Mouse (Mus musculus): ENCODE measurements around the gene Wdr83.
"Not testable (repeated sequence)": the region's sequence is repeated elsewhere in the genome, so short reads cannot be mapped to it uniquely, and the experiment has no call there.

Wdr83 gene

DNA sequence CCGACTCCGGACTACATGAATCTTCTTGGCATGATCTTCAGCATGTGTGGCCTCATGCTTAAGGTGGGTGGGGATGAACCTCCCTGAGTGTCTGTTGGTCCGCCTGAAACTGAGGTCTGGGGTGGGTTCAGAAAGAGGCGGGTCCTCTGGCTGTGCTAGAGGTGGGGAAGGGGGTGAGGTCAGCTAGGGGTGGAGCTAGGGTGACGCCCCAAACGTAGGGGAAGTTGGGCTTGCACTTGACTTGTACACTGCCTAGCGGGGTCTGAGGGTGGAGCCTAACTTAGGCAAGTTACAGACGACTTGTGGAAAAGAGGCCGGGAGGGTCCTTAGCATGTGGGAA lies at the start of gene Wdr83:
Wdr83 (minus strand) TSS at position 91 of the 340 bp plus-strand sequence.
- no peak for DNase-seq (ENCODE audit: low spot score in 2 of 2)

DNA sequence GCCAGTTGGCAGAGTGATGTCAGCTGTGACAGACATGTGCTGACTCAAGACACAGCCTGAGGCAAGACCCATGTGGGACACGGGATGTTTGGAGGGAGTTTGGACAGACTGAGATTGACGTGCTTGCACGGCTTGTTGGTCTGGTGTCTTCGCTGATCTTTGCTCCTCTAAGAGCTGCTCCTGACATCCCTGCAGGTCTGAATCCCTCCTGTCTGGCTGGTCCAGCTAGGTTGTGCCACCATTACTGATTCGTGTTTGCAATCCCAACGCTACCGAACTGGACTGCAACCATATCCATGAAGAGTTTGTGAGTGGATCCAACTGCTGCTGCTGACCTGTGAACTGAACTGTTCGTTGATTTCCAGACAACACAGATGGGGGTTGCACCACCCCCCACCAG lies 42.6 kb upstream of the Wdr83 start:
- no peak for DNase-seq (ENCODE audit: low spot score in 2 of 2)

DNA sequence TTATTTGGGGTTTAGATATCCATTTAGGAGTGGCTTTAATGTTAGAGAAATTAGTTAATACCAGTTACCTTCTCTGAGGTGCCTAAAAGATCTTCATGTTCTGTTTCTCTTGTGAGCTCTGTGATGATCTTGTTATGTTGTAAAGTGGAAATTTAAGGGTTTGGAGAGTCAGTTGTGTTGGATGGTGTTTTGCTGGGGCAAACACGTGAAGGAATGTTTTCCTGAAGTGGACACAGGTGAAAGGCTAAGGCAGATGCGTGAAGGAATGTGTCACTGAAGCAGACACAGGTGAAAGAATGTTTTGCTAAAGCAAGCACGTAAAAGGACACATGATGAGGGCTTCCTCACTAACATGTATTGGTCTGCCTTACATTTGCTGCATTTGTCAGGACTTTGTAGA lies 41.9 kb upstream of the Wdr83 start, which contains the start of gene Zfp791:
Zfp791 (minus strand) TSS at position 101 of the 400 bp plus-strand sequence.
- no peak for DNase-seq (ENCODE audit: low spot score in 2 of 2)

DNA sequence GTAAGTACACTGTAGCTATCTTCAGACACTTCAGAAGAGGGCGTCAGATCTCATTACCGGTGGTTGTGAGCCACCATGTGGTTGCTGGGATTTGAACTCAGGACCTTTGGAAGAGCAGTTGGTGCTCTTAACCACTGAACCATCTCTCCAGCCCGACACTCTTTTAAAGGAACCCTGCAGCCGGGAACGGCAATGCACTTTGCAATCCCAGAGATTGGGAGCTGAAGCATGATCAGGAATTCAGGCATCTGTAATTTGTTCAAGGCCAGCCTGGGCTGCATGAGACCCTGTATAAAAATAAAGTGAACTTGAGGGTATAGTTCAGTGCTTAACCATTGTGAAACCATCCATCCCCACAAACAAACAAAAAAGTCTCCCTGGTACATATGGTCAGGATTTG lies 39.1 kb upstream of the Wdr83 start:
- not testable (repeated sequence) for DNase-seq (ENCODE audit: low spot score in 2 of 2)

DNA sequence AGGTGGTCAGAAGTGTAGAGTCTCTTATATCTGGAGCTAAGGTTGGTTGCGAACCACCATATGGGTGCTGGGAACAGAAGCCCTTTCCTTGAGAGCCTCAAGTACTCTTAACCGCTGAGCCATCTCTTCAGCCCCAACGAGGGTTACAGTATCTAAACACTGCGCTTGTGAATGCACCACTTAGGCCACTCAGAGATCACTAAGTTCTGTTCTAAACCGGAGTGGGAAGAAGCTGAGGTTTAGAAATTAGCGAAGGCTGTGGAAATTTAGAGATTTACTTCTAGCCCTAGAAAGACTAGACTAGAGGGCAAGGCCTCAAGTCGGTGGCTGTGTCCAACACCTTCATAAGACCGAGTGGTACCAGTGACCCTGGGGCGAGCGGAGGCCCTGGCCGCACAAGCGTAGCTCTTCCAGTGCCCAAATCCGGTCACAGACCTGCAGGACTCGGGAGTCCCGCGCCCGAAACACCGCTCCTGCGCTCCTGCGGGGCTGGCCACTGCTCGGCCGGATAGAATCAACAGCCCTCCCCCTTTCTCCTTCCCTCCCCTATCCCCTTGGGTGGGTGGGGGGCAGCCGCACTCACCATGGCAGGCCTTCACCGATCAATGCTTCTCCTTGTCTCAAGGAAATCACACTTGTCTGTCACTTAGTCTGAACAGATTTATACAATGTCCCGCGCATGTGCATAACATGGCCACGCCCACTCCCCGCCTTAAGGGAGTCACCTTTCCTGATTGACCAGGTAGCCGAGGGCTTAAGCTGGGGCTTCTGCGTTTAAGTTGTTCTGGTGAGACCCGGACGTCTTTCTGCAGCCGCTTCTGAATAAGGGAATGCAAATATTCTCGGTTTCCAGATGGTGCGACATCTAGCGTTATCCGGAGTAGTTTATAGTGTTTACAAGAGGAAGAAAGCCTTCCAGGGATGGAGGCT lies 38.2 kb upstream of the Wdr83 start:
- DNase-seq (ENCODE audit: low spot score in 2 of 2): peak; percentile 77 to 86

DNA sequence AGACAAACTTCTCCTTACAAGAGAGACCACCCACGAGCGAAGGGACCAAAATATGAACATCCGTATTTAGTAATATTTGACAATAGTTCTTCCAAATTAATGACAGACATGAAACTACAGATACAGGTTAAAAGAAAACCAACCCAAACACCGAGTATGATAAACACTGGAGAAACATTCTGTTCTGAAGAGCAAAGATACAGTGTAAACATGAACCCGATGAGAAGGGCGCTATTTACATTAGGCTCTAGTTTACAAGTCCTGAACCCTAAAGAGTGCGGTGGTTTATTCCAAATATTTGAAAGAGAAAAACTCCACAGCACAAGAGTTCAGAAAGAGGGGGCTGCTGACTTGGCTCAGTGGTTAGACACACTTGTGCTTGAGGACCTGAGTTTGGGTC lies 35.9 kb upstream of the Wdr83 start:
- no peak for DNase-seq (ENCODE audit: low spot score in 2 of 2)

DNA sequence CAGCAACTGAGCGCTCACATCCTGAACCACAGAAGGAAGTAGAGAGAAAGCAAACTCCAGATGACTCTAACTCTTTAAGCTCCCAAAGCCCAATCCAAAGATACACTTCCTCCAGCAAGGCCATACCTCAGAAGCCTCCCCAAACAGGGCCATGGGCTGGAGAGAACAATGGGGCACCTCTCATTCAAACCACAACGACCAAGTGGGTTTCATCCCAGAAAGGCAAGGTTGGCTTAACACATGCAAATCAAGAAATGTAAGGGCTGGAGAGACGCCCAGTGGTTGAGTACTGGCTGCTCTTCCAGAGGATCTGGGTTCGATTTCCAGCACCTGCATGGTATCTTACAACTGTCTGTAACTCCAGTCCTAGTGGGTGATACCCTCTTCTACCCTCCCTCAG lies 34.4 kb upstream of the Wdr83 start:
- no peak for DNase-seq (ENCODE audit: low spot score in 2 of 2)

DNA sequence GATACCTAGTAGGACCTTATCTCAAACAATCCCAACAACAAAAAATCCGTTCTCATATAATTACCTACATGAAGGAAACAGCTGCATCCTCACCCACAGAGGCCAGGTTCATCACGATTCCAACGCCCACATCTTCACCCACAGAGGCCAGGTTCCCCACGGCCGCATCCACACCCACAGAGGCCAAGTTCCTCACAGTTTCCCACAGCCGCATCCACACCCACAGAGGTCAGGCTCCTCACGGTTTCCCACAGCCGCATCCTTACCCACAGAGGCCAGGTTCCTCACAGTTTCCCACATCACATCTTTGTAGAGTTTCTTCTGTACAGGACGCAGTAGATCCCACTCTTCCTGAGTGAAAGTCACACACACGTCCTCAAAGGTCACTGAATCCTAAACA lies 32.1 kb upstream of the Wdr83 start:
- DNase-seq (ENCODE audit: low spot score in 2 of 2): no peak

DNA sequence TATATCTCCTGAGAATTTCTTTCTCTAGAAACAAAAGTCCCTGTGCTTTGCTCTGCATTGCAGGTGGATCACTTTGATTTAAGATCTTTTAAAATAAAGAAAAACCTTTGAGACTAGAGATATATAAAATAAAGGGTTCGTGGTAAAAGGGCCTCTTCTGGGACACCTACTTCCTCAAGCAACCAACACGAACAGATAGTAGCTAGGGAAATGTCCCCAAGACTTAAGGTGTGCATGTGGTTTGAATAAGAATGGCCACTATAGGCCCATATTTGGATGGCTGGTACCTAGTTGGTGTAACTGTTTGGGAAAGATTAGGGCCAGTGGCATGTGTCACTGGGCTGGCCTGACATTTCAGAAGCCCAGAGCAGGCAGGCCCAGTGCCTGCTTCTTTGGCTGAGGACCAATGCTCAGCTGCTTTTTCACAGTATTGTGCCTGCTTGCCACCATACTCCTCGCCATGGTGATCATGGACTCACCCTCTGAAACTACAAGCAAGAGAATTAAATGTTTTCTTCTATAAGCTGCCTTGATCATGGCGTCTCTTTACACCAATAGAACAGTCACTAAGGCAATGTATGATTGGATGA lies 19.1 kb upstream of the Wdr83 start:
- DNase-seq (ENCODE audit: low spot score in 2 of 2): no peak

DNA sequence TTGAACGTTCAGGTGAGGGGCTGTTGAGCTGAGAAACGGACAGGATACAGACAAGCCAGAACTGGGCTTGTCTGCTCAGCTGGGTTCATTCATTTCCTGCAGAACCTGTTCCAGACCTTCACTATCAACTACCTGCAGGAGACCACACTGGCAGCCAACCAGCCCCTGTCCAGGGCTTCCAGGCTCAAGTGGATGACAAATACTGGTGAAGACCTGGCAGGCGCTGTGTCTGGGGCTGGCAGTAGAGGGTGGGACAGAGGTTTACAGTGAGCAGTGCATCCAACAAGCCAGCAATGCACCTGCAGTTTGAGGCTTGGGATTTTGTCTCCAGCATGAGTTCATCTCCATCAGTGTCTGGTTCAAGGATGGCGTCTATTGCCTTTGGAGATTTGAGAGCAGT lies 15.7 kb upstream of the Wdr83 start:
- DNase-seq (ENCODE audit: low spot score in 2 of 2): no peak

DNA sequence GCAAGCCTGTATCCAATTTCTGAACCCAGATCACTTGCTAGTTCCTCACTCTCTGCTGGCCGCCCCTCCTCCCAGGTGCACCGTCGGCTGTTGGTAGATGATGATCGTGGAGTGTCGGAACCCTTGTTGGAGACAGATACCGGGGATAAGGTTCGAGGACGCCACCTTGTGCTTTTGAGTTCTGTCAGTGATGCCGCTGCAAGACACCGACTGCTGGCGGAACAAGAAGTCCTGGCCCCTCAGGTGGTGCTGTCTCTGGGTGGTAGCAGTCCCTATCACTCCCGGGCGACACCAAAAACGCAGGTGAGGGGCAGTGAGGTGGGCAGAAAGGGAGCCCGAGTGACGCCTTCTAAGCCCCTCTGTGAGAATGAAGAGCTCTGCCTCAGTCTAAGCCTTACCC lies 15.1 kb upstream of the Wdr83 start:
- peak in 1 of 2 experiments; percentile 12 for DNase-seq (ENCODE audit: low spot score in 2 of 2)

DNA sequence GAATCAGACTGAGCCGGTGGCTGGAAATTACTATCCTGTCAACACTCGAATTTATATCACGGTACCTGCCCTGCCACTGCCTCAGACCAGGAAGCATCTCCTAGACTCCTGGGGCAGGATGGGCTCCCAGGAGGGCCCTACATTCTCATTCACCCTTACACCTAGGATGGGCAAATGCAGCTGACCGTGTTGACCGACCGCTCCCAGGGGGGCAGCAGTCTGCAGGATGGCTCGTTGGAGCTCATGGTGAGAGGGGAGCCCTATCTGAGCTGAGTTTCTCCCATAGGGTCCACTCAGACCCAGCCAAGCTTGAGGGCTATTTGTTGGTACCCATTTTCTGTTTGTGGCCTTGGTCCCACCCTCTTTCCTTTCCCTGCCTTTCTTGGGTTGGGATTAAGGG lies 14.5 kb upstream of the Wdr83 start:
- DNase-seq (ENCODE audit: low spot score in 2 of 2): peak in 1 of 2 experiments; percentile 10

DNA sequence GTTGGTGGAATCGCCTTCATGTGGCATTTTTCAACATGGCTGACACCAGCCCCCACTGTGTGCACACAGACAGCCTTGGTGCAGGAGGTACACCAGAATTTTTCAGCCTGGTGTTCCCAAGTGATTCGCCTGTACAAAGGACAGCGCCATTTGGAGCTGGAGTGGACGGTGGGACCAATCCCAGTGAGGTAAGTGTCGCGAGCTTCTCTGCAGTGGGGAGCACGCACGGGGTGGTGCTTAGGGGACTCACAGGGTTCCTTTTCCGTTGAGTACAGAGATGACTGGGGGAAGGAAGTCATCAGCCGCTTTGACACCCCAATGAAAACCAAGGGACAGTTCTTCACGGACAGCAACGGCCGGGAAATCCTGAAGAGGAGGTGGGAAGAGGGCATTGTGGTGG lies 13.9 kb upstream of the Wdr83 start:
- DNase-seq (ENCODE audit: low spot score in 2 of 2): peak in 1 of 2 experiments; percentile 16

DNA sequence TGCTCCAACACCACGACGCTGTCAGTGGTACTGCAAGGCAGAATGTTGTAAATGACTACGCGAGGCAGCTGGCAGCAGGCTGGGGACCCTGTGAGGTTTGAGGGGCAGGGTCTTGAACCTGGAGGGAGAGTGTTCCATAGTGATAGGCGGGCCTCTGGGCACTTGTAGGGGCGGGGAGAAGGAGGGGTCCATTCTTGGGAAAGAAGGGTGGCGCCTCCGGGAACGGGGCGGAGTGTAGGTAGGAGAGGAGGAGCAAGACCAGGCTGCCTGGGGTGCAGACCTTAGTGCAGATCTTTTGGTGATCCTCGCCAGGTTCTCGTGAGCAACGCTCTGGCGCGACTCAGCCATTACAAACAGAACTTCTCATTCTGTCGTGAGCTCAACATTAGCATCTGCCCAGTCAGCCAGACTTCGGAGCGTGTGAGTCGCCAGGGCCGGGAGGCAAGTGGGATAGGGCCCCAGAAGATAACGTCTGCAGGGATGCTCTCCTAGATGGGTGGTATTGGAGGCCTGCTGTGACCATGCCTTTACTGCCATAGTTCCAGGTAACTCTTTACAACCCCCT lies 10.5 kb upstream of the Wdr83 start:
- DNase-seq (ENCODE audit: low spot score in 2 of 2): peak in 1 of 2 experiments; percentile 14

DNA sequence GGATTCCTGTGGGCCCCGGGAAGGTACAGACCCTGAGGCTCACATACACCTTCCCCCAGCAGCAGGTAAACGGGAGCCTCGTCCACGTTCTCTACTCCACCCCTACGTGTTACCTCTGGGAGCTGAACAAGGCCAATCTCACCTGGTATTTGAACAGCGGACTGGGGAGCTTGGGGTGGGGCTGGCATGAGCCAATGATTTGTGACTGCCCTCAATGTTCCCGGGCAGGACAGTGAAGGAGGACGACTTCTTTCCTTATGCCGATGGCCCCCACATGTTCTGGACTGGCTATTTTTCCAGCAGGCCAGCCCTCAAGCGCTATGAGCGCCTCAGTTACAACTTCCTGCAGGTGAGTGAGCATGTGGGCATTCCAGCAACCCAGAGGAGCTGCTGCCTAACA lies 9.8 kb upstream of the Wdr83 start:
- DNase-seq (ENCODE audit: low spot score in 2 of 2): peak in 1 of 2 experiments; percentile 16

DNA sequence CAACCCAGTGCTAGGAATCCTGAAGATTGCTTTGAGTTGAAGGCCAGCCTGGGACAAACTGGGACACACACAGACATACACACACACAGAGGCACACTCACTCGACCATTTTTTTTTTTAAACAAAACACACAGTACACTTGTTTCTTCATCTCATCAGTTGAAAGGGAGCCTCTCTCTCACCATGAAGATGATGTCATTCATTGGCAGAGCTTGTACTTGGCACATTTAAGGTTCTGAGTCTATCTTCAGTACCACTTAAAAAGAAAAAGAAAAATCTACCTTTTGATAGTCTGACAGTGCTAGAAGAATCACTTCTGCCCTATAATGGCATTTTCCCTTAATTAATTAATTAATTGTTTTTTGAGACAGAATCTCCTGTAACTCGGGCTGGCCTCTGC lies 7.7 kb upstream of the Wdr83 start:
- DNase-seq (ENCODE audit: low spot score in 2 of 2): no peak

DNA sequence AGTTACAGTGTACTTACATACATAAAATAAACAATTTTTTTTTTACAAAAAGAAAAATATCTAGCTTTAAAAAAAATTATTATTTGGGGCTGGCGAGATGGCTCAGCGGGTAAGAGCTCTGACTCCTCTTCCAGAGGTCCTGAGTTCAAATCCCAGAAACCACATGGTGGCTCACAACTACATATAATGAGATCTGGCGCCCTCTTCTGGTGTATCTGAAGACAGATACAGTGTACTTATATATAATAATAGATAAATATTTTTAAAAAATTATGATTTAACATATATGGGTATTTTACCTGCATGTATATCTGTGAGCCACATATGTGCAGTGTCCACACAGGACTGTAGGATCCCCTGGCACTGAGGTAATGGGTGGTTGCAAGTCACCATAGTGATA lies 5.1 kb upstream of the Wdr83 start:
- DNase-seq (ENCODE audit: low spot score in 2 of 2): no peak

DNA sequence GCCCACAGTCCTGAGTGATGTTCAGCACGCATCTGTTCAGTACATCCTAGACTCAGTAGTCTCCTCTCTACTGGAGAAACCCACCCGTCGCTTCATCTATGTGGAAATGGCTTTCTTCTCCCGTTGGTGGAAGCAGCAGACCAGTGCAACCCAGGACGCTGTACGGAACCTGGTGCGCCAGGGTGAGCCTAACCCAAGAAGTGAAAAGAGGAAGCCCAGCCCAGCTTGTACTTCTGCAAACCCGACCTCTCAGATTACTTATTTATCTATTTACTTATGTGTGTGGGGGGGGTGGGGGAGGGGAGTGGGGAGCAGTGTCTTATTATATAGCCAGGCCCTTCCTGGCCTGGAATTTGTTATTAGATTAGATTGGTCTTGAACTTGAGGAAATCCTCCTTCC lies 3.5 kb upstream of the Wdr83 start:
- no peak for DNase-seq (ENCODE audit: low spot score in 2 of 2)

DNA sequence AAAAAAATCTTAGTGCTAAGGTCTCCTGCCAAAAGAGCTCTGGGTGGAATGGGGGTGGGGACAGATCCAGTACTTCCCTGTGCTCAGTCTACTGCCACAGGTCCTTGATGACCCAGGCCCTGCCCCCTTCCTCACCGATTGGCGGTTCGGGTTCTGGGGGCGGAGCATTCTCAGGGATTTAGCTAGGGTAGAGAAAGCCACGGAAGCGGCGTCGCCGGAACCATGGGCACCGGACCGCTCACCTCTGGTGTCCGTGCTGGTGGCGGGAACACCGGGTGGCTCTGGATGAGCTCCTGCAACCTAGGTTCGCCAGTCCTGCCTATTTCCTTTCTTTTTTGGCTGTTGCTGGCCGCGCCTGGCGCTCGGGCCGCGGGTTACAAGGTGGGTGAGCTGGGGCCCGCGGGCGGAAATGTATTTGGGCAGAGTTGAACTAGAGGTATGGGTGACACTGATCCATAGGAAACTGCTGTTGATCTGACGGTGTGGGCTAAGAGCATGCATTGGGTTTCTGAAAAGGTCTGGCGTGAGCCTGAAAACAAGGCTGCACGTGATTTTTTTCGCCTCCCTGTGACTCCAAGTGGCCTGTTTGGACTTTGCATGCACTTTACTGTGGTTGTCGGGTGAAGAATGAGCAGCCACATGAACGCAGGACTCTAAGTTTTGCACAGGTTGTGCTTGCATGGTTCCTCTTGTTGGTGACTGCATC lies 2.2 kb upstream of the Wdr83 start, which contains the start of gene Man2b1:
Man2b1 (plus strand) TSS at position 163 of the 706 bp plus-strand sequence.
- peak; percentile 84 to 90 for DNase-seq (ENCODE audit: low spot score in 2 of 2)

DNA sequence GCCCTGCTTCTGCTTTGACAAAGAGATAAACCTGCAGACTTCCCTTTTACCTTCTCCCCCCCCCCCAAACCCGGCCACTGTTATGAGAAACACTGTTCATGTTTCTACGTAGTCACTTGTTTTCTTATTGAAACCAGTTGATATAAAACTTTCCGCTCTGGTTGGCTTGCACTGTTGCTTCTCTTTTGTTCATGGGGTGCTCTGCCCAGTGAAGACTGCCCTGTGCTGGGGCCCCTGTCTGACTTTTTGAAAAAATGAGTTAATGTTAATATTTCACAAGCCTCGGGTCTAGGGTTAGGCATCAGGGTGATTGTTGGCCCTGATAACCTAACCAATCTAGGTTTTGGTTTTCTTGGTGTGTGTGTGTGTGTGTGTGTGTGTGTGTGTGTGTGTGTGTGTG lies 1.1 kb upstream of the Wdr83 start:
- not testable (repeated sequence) for DNase-seq (ENCODE audit: low spot score in 2 of 2)

DNA sequence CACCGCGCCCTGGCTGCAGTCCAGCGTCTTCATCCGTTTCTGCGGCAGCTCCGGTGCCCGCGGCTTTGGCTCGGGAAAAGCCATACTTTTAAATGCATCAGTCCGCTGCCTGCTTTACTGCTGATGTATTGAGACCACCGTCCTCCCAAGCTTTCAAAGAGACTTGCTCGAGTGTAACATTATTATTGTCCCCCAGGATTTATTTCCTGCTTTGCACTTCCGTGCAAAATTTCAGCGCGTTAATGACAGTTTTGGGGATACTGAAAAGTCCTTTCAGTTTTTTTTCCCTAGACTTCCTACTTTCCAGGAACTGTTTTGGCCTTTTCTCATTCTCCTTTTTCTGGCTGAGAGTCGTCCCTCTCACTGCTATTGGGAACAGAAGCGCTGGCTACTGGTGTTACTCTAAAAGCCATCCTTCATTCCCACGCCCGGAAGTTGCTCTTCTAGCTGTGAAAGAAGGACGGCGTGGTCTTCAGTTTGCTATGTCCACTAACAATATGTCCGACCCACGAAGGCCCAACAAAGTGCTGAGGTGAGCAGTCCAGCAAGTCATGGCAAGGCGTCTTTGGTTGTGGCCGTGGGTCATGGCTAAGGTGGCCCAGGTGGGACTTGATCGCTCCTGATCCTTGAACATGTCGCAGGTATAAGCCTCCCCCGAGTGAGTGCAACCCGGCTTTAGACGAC lies 432 bp downstream of the Wdr83 start, which contains the start of gene Wdr83os:
Wdr83os (plus strand) TSS at position 209 of the 684 bp plus-strand sequence.
- DNase-seq (ENCODE audit: low spot score in 2 of 2): no peak

DNA sequence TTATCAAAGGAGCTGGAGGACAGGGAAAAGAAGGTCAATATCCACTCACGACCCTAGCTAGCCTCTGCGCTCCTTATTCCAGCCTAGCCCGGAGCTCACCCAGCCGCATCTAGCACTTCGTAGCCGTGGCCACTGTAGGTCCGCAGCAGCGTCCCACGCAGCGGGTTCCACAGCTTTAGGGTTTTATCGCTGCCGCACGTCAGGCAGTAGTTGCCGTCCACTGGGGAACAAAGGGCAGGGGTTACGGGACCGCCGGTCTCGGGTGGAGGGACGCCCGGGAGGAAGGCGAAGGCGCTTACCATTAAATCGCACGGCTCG lies 933 bp downstream of the Wdr83 start:
- DNase-seq (ENCODE audit: low spot score in 2 of 2): no peak

Data from urinary bladder, postnatal 4 days (tissue).